Mouse (Mus musculus) gastrocnemius, adult 2 months (tissue): Measurements from ENCODE around the gene Dbh. TPM values are rescaled to one million over a fixed set of nuclear protein-coding genes. Genes with fewer than 3 reads are reported as not detected.

Experiments used
- DNase-seq: peaks from one replicate; pipeline ENCODE4 v3.0.0; 2022
- H3K27ac ChIP-seq: fragments of 200-600 bp; 2 replicates; pipeline ENCODE4 v1.8.1; 2022; ENCODE audit warnings: mild to moderate bottlenecking
- H3K4me3 ChIP-seq: fragments of 200-600 bp; 2 replicates; pipeline ENCODE4 v1.8.1; 2022; ENCODE audit warnings: mild to moderate bottlenecking, moderate library complexity
- CTCF ChIP-seq: fragments of 200-600 bp; IDR thresholded peaks from 2 replicates; pipeline ENCODE4 v1.8.1; 2022; ENCODE audit warnings: antibody characterized with exemption, mild to moderate bottlenecking, moderate library complexity
- intact Hi-C: fragments of 180-260 bp; cut with DNase I; formaldehyde crosslinking; loops from one replicate; pipeline ENCODE4 v1.15.1; 2025
- total RNA-seq, 2 experiments: library from RNA; stranded (reverse); gene quantifications; 2 replicates each; pipeline ENCODE4 v1.2.3; 2021

Dbh gene
- total RNA-seq, 2 experiments from 2014 or later = not detected

- DNase-seq = peak; percentile 61
- Histone ChIP-seq H3K27ac (no peak overlapping the region), H3K4me3 (no peak overlapping the region)
- no peak for TF ChIP-seq CTCF
- intact Hi-C loops = loop anchor here (5.0 kb wide), 1 partner anchor 48 kb away; no protein-coding TSS in a partner anchor
Observed at GRCm38 (mm10) chr2:27175696-27176267, 10.7 kb downstream of the Dbh start.

DNA sequence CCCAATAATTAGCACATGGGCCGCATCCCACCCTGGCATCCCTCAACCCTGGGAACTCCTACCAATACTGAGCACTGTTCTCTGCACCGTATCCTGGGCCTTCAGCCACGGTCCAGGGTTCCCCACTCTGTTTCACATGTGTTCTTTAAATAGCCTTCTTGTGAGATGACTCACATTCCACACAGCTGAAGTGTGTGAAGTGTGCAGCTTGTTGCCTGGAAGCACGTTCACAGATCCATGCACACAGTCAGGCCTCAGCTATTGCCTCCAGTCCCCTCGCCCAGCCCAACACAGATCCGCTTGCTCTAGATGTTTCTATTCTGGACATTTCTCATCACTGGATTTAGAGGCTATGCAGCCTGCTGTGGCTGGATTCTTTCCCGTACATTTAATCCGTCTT, 14.1 kb downstream of the Dbh start:
- Histone ChIP-seq H3K4me3 (no peak overlapping the region), H3K27ac (no peak overlapping the region)
- no peak for DNase-seq
- TF ChIP-seq CTCF = no peak
- intact Hi-C loops = loop anchor here (5.0 kb wide), 1 partner anchor 52 kb away; no protein-coding TSS in a partner anchor

GRCm38 (mm10) chr2:27181907-27182306, 16.9 kb downstream of the Dbh start:
- TF ChIP-seq CTCF = no peak
- intact Hi-C loops = no loop called here
- no peak overlapping the region for H3K27ac ChIP-seq
- DNase-seq = no peak
- no peak overlapping the region for H3K4me3 ChIP-seq

DNA sequence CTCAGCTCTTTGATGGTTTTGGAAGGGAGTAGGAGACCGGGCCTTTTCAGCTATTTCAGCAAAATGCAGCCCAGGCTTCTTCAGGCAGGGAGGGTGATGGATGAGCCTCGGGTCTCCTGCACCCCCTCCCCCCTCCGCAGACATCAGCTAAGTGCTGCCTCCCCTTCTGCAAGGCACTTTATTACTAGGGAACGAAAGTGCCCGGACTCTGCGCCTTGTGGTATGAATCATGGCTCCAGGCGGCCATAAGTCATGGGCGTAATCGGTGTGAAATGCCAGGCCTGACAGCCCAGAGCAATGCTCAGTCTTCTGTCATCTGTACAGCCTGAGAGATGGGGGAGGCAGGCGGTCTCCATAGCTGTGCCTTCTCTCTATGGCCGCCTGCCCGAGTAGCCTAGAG, 18.7 kb downstream of the Dbh start:
- TF ChIP-seq CTCF = no peak
- H3K4me3 ChIP-seq = no peak overlapping the region
- no peak overlapping the region for H3K27ac ChIP-seq
- no peak for DNase-seq
- intact Hi-C loops = no loop called here

DNA sequence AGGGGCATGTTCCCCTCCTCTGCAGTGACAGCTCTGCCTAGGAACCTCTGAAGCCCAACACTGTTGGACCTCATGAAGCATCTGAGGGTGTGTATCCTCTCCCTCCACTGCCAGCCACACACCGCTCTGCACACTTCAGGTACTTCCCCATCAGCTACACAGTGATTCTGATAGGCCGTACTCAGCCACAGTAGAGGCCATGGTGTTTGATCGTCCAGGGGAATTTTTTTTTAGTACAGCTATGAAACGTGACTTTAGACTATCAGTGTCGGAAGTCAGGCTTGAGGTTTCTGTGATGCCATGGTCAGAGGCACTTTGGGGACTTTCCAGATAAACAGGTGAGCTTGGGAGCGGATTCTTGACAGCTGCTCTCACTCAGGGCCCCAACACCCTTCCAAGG, 22.5 kb downstream of the Dbh start:
- DNase-seq = no peak
- Histone ChIP-seq H3K4me3 (no peak overlapping the region), H3K27ac (no peak overlapping the region)
- intact Hi-C loops = no loop called here
- no peak for TF ChIP-seq CTCF

DNA sequence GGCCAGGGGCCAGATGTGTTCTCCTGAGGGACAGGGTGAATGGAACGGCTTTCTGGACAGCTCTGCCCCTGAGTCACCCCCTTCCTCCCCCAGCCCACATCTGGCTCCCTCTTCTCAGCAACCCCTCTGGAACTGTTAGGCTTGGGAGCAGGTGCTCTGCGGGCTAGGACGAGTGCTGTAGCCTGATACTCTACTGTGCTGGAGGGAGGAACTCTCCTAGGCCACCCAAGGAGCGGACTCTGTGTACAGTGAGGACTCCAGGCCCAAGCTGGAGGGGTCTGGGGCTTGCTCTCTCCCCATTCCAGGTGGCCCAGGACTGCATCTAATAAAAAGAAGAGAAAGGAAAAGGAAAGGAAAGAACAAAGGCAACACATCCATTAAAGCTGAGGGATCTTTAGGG, 25.0 kb downstream of the Dbh start:
- TF ChIP-seq CTCF = no peak
- Histone ChIP-seq H3K4me3 (no peak overlapping the region), H3K27ac (no peak overlapping the region)
- intact Hi-C loops = no loop called here
- no peak for DNase-seq

DNA sequence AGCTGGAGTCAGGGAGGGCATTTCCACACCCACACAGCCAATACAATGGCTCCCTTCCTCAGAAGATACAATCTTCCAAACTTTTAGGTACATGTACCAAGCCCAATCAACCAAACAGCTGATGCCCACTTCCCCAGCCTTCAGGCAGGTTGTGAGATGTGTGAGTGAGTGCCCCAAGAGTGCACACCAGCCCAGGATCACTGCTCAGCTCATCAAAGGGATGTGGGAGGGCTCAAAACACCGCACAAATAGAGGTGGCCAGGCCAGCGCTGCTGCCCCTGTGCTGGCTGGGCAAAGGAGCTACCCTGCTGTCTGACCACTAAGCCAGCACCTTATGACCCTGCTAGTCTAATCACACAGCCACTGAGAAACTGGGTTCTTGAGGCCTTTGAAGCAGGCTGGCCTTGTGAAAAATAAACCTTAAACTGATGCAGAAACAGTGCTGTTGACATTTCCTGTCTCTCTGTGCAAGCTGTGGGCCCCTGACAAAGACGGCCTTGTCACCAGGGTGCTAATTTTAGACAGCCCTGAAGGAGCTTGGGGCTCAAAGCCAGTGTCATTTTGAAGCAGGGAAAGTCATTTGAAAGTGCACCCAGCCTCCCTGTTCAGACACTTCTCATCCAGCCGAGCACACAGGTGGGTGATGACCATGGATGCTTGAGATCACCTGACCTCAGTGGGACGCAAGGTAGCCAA, 33.7 kb downstream of the Dbh start:
- intact Hi-C loops = no loop called here
- H3K27ac ChIP-seq = peak overlapping the region; percentile 48
- H3K4me3 ChIP-seq = no peak overlapping the region
- TF ChIP-seq CTCF = no peak
- DNase-seq = no peak

GRCm38 (mm10) chr2:27200586-27200985, 35.6 kb downstream of the Dbh start:
- no peak for TF ChIP-seq CTCF
- intact Hi-C loops = no loop called here
- no peak overlapping the region for H3K4me3 ChIP-seq
- DNase-seq = no peak
- H3K27ac ChIP-seq = no peak overlapping the region

GRCm38 (mm10) chr2:27205666-27206065, 40.6 kb downstream of the Dbh start:
- intact Hi-C loops = loop anchor here (5.0 kb wide), 1 partner anchor 118 kb away; no protein-coding TSS in a partner anchor
- TF ChIP-seq CTCF = no peak
- DNase-seq = peak; percentile 44
- H3K27ac ChIP-seq = peak overlapping the region; percentile 84
- peak overlapping the region; percentile 21; the same call in 1 of the 2 replicates for H3K4me3 ChIP-seq

GRCm38 (mm10) chr2:27206128-27206797, 41.2 kb downstream of the Dbh start:
- intact Hi-C loops = loop anchor here (5.0 kb wide), 1 partner anchor 119 kb away; no protein-coding TSS in a partner anchor
- Histone ChIP-seq H3K4me3 (peak overlapping the region; percentile 21; the same call in 1 of the 2 replicates), H3K27ac (peak overlapping the region; percentile 84)
- peak; percentile 87 for DNase-seq
- no peak for TF ChIP-seq CTCF

GRCm38 (mm10) chr2:27207126-27207525, 42.1 kb downstream of the Dbh start:
- peak; percentile 79 for DNase-seq
- TF ChIP-seq CTCF = no peak
- Histone ChIP-seq H3K27ac (peak overlapping the region; percentile 84), H3K4me3 (no peak overlapping the region)
- intact Hi-C loops = loop anchor here (5.0 kb wide), 1 partner anchor 120 kb away; no protein-coding TSS in a partner anchor

- intact Hi-C loops = loop anchor here (5.0 kb wide), 1 partner anchor 122 kb away; no protein-coding TSS in a partner anchor
- peak; percentile 67 for DNase-seq
- no peak for TF ChIP-seq CTCF
- Histone ChIP-seq H3K4me3 (no peak overlapping the region), H3K27ac (peak overlapping the region; percentile 63)
Observed at GRCm38 (mm10) chr2:27209370-27209769, 44.3 kb downstream of the Dbh start.

GRCm38 (mm10) chr2:27209816-27210215, 44.8 kb downstream of the Dbh start:
- TF ChIP-seq CTCF = no peak
- DNase-seq = no peak
- Histone ChIP-seq H3K27ac (peak overlapping the region; percentile 63), H3K4me3 (no peak overlapping the region)
- intact Hi-C loops = loop anchor here (5.0 kb wide), 1 partner anchor 123 kb away; no protein-coding TSS in a partner anchor
